Mouse (Mus musculus): ENCODE data around the gene Macrod2. TPM values are rescaled to one million over a fixed set of nuclear protein-coding genes. Genes with fewer than 3 reads are reported as not detected.

Gene Macrod2
- polyA plus RNA-seq, 1 experiment from 2014 or later, result 31.9 TPM

- H3K27me3 ChIP-seq (ENCODE audit: control insufficient read depth, insufficient read depth, low read length), result no peaks in the 10 kb centered on the region
- no peaks in the 10 kb centered on the region for H3K4me1 ChIP-seq (replicated peaks; ENCODE audit: control insufficient read depth, insufficient read depth)
- H3K9ac ChIP-seq (ENCODE audit: low read length), result no peak overlapping the region
- H3K4me2 ChIP-seq (replicated peaks; ENCODE audit: low read depth), result no peak overlapping the region
- DNase-seq (ENCODE audit: low spot score) (no peak), ATAC-seq (ENCODE audit: low FRiP score, low TSS enrichment) (no peak)
- no peak overlapping the region for H3K27ac ChIP-seq (replicated peaks)
- WGBS, result 47% methylated on average over 10 of the region's 10 CpGs
- H3K36me3 ChIP-seq (ENCODE audit: control insufficient read depth, insufficient read depth, low read length), result no peaks in the 10 kb centered on the region
- H3K4me3 ChIP-seq (ENCODE audit: low read depth, low read length), result no peak overlapping the region
- TF ChIP-seq CTCF (IDR thresholded peaks at IDR 0.05; ENCODE audit: low read depth) (no peak), EP300 (optimal IDR thresholded peaks at IDR 0.05) (no peak)
- H3K9me3 ChIP-seq (ENCODE audit: control insufficient read depth, low read length), result no peaks in the 10 kb centered on the region
Observed at GRCm38 (mm10) chr2:141343988-141344535, 949.0 kb downstream of the Macrod2 start.

DNA sequence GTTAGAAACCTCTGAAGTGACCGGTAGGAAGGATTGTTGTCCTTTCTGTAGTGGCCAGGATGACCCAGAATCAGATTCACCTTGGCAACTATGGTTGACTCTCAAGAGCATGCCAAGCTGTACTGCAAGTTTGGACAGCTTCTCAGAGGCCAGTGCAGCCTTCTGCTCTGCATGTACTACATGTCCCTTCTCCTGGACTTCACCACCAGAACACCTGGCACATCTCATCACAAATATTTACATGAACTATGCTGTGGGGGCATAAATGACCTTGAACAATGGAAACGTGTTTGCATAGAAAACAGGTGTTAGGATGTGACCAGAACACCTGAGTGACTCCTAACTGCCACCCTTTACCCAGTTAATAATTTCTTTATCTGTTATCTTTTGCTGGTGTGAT, 957.5 kb downstream of the Macrod2 start:
- no peaks in the 10 kb centered on the region for H3K4me1 ChIP-seq (replicated peaks; ENCODE audit: control insufficient read depth, insufficient read depth)
- no peak overlapping the region for H3K4me3 ChIP-seq (ENCODE audit: low read depth, low read length)
- no peak for TF ChIP-seq EP300 (optimal IDR thresholded peaks at IDR 0.05)
- no peak for TF ChIP-seq CTCF (IDR thresholded peaks at IDR 0.05; ENCODE audit: low read depth)
- H3K27me3 ChIP-seq (ENCODE audit: control insufficient read depth, insufficient read depth, low read length), result no peaks in the 10 kb centered on the region
- no peak for ATAC-seq (ENCODE audit: low FRiP score, low TSS enrichment)
- no peaks in the 10 kb centered on the region for H3K36me3 ChIP-seq (ENCODE audit: control insufficient read depth, insufficient read depth, low read length)
- no peak overlapping the region for H3K27ac ChIP-seq (replicated peaks)
- no peak for DNase-seq (ENCODE audit: low spot score)
- no peak overlapping the region for H3K4me2 ChIP-seq (replicated peaks; ENCODE audit: low read depth)
- no peaks in the 10 kb centered on the region for H3K9me3 ChIP-seq (ENCODE audit: control insufficient read depth, low read length)
- H3K9ac ChIP-seq (ENCODE audit: low read length), result no peak overlapping the region
- WGBS, result 36% methylated on average over 2 of the region's 2 CpGs

DNA sequence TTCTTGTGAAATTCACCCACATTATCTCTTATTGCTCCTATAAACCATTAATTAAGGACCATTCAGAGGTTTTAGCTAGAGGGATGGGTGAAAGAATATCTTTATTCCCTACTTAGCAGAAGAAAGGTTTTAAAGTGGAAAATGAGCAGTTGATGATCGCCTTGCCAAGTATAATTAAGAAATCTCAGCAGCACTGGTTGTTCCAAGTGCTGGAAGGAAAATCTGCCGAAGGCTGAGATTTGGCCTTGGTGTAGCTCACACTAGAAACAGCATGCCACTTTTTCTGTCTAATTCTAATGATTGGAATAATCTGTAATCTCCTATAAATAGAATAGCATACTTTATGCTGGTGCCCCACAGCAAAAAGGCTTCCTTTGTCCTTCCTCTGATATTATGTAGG, 993.5 kb downstream of the Macrod2 start:
- no peaks in the 10 kb centered on the region for H3K36me3 ChIP-seq (ENCODE audit: control insufficient read depth, insufficient read depth, low read length)
- no peak overlapping the region for H3K9ac ChIP-seq (ENCODE audit: low read length)
- no peak overlapping the region for H3K4me3 ChIP-seq (ENCODE audit: low read depth, low read length)
- H3K27me3 ChIP-seq (ENCODE audit: control insufficient read depth, insufficient read depth, low read length), result no peaks in the 10 kb centered on the region
- no peak overlapping the region for H3K27ac ChIP-seq (replicated peaks)
- no peaks in the 10 kb centered on the region for H3K9me3 ChIP-seq (ENCODE audit: control insufficient read depth, low read length)
- H3K4me2 ChIP-seq (replicated peaks; ENCODE audit: low read depth), result no peak overlapping the region
- no peaks in the 10 kb centered on the region for H3K4me1 ChIP-seq (replicated peaks; ENCODE audit: control insufficient read depth, insufficient read depth)
- TF ChIP-seq CTCF (IDR thresholded peaks at IDR 0.05; ENCODE audit: low read depth), result no peak
- no peak for TF ChIP-seq EP300 (optimal IDR thresholded peaks at IDR 0.05)
- no peak for ATAC-seq (ENCODE audit: low FRiP score, low TSS enrichment)
- WGBS, result 72% methylated on average over 2 of the region's 2 CpGs
- no peak for DNase-seq (ENCODE audit: low spot score)

- no peak overlapping the region for H3K27ac ChIP-seq (replicated peaks)
- TF ChIP-seq CTCF (IDR thresholded peaks at IDR 0.05; ENCODE audit: low read depth), result no peak
- no peak for TF ChIP-seq EP300 (optimal IDR thresholded peaks at IDR 0.05)
- peak; percentile 47; the same call in 1 of the 2 replicates for ATAC-seq (ENCODE audit: low FRiP score, low TSS enrichment)
- H3K4me1 ChIP-seq (replicated peaks; ENCODE audit: control insufficient read depth, insufficient read depth), result no peaks in the 10 kb centered on the region
- whole genome bisulfite sequencing, result 50% methylated on average over 4 of the region's 4 CpGs
- H3K36me3 ChIP-seq (ENCODE audit: control insufficient read depth, insufficient read depth, low read length), result no peaks in the 10 kb centered on the region
- no peaks in the 10 kb centered on the region for H3K9me3 ChIP-seq (ENCODE audit: control insufficient read depth, low read length)
- no peak overlapping the region for H3K9ac ChIP-seq (ENCODE audit: low read length)
- no peak overlapping the region for H3K4me3 ChIP-seq (ENCODE audit: low read depth, low read length)
- no peak overlapping the region for H3K4me2 ChIP-seq (replicated peaks; ENCODE audit: low read depth)
- DNase-seq (ENCODE audit: low spot score), result no peak
- H3K27me3 ChIP-seq (ENCODE audit: control insufficient read depth, insufficient read depth, low read length), result no peaks in the 10 kb centered on the region
Observed at GRCm38 (mm10) chr2:141391229-141391628, 996.1 kb downstream of the Macrod2 start.

DNA sequence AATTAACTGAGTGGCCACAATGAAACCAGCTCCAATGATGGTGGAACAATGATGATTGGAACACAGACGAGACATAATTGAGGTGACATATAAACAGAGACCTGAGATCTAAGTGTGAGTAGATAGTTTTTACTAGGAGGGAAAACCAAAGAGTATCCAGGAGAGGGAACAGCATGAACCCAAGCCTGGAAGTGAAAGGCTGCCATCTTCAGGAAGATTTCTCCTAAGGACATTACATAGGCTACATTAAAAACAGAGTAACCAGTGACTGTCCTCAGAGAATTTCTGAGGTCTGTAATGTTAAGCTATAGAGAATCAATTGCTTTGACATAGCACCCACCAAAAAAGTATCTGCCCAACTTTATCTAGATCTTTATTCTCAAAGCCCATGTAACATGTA, 999.7 kb downstream of the Macrod2 start:
- no peaks in the 10 kb centered on the region for H3K27me3 ChIP-seq (ENCODE audit: control insufficient read depth, insufficient read depth, low read length)
- H3K9ac ChIP-seq (ENCODE audit: low read length), result no peak overlapping the region
- ATAC-seq (ENCODE audit: low FRiP score, low TSS enrichment) (no peak), DNase-seq (ENCODE audit: low spot score) (no peak)
- no peak overlapping the region for H3K27ac ChIP-seq (replicated peaks)
- H3K4me1 ChIP-seq (replicated peaks; ENCODE audit: control insufficient read depth, insufficient read depth), result no peaks in the 10 kb centered on the region
- no peaks in the 10 kb centered on the region for H3K36me3 ChIP-seq (ENCODE audit: control insufficient read depth, insufficient read depth, low read length)
- 63% methylated on average over 1 of the region's 1 CpGs for WGBS
- peak; percentile 64 for TF ChIP-seq CTCF (IDR thresholded peaks at IDR 0.05; ENCODE audit: low read depth)
- no peak for TF ChIP-seq EP300 (optimal IDR thresholded peaks at IDR 0.05)
- H3K9me3 ChIP-seq (ENCODE audit: control insufficient read depth, low read length), result no peaks in the 10 kb centered on the region
- H3K4me3 ChIP-seq (ENCODE audit: low read depth, low read length), result no peak overlapping the region
- H3K4me2 ChIP-seq (replicated peaks; ENCODE audit: low read depth), result no peak overlapping the region

GRCm38 (mm10) chr2:141408766-141409165, 1013.7 kb downstream of the Macrod2 start:
- Histone ChIP-seq H3K4me2 (replicated peaks; ENCODE audit: low read depth) (no peak overlapping the region), H3K4me3 (ENCODE audit: low read depth, low read length) (no peak overlapping the region), H3K9ac (ENCODE audit: low read length) (no peak overlapping the region), H3K9me3 (ENCODE audit: control insufficient read depth, low read length) (no peaks in the 10 kb centered on the region), H3K27me3 (ENCODE audit: control insufficient read depth, insufficient read depth, low read length) (no peaks in the 10 kb centered on the region), H3K36me3 (ENCODE audit: control insufficient read depth, insufficient read depth, low read length) (no peaks in the 10 kb centered on the region), H3K27ac (replicated peaks) (no peak overlapping the region), H3K4me1 (replicated peaks; ENCODE audit: control insufficient read depth, insufficient read depth) (no peaks in the 10 kb centered on the region)
- TF ChIP-seq EP300 (optimal IDR thresholded peaks at IDR 0.05) (no peak), CTCF (IDR thresholded peaks at IDR 0.05; ENCODE audit: low read depth) (no peak)
- ATAC-seq (ENCODE audit: low FRiP score, low TSS enrichment), result no peak
- no peak for DNase-seq (ENCODE audit: low spot score)
- WGBS, result 33% methylated on average over 2 of the region's 2 CpGs

Data from stomach, postnatal 0 days (tissue).